Mouse (Mus musculus): ENCODE measurements around the gene Rhcg.

- TF ChIP-seq POLR2AphosphoS5 (IDR thresholded peaks at IDR 0.05; ENCODE audit: insufficient replicate concordance, low read depth, low read length) (no peak), CTCF (IDR thresholded peaks at IDR 0.05; ENCODE audit: low read depth, low read length) (no peak), TAL1 (conservative IDR thresholded peaks at IDR 0.05; ENCODE audit: low read depth, low read length) (no peak), GATA2 (IDR thresholded peaks at IDR 0.05; ENCODE audit: borderline replicate concordance, low read depth, low read length) (no peak)
These were observed 58.8 kb downstream of the Rhcg start for GRCm38 (mm10) chr7:79558698-79559097.

Measured in G1E (cell line).